Mouse (Mus musculus): ENCODE measurements at regions not wholly inside any gene's neighbourhood (a gene's known extent, or its start where the extent isn't known, plus 50 kb on each side); places are given as distances from the start of the nearest gene placed in this dataset.
A peak's percentile ranks its signal among the peaks of the same experiment; 100 is the strongest.
"Not testable (repeated sequence)": the region's sequence is repeated elsewhere in the genome, so short reads cannot be mapped to it uniquely, and the experiment has no call there.

DNA sequence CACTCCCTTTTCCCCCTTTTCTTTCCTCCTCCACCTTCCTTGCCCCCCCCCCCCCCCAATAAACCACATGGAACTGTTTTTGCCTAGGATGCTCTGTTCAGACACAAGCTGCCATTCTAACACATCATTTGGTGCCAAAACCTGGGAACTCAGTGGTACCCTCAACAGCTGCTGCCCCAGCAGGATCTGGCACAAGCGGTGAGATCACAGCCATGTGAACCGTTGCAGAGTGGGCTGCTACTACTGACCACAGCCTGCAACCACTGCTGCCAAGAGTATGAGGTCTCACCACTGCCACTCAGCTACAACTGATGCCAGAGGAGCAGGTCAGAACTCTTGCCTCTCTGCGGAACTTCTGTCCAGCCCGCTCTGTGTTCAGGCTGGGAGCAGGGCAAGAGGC, 206.2 kb downstream of the Pcsk1 start:
- peak; percentile 6 to 16 for DNase-seq

DNA sequence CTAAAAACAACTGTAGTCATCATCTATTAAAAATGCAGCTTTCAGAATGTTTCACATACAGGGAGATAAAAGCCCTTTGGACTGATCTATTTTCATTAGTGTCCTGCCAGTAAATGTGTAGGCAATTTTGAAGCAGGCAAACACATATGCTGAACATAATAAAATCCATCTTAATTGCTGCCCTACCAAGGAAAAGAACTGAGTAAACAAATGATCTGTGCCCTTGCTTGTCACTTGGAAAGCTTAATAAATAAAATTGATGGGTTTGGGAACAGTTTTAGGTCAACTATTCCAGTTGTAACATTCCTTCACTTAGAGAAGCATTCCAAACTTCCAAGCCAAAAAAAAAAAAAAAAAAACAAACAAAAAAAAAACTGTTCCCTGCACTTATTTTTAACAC, 230.2 kb downstream of the Pcsk1 start:
- DNase-seq: no peak

- no peak for DNase-seq
Observed at GRCm38 (mm10) chr13:75320239-75320638, 230.6 kb downstream of the Pcsk1 start.

DNA sequence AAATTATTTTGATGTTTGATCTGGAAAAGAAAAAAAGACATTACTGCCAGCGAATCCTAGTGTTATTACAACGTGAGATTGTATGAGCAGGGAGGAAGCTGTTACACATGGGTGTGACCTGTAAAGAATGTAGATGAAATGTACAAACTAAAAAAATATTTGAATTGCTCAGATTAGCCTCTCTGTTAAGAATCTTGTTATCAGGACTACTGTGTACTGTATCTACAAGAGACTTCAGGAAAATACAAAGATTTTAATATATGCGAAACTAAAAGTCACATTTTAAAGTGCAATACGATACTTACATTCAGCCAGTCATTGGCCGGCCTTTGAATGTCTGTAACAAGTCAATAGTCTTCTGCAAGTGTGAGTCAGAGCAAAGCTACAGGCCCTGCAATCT, 247.4 kb downstream of the Pcsk1 start:
- no peak for DNase-seq

- DNase-seq: no peak
Observed at GRCm38 (mm10) chr13:75343422-75343821, 253.8 kb downstream of the Pcsk1 start.

- DNase-seq: no peak
Observed at GRCm38 (mm10) chr13:75366723-75367426, 277.2 kb downstream of the Pcsk1 start.

GRCm38 (mm10) chr13:75368249-75368800, 278.7 kb downstream of the Pcsk1 start:
- DNase-seq: no peak

GRCm38 (mm10) chr13:75377100-75377499, 287.5 kb downstream of the Pcsk1 start:
- not testable (repeated sequence) for DNase-seq

GRCm38 (mm10) chr13:75377717-75378116, 288.1 kb downstream of the Pcsk1 start:
- no peak for DNase-seq

DNA sequence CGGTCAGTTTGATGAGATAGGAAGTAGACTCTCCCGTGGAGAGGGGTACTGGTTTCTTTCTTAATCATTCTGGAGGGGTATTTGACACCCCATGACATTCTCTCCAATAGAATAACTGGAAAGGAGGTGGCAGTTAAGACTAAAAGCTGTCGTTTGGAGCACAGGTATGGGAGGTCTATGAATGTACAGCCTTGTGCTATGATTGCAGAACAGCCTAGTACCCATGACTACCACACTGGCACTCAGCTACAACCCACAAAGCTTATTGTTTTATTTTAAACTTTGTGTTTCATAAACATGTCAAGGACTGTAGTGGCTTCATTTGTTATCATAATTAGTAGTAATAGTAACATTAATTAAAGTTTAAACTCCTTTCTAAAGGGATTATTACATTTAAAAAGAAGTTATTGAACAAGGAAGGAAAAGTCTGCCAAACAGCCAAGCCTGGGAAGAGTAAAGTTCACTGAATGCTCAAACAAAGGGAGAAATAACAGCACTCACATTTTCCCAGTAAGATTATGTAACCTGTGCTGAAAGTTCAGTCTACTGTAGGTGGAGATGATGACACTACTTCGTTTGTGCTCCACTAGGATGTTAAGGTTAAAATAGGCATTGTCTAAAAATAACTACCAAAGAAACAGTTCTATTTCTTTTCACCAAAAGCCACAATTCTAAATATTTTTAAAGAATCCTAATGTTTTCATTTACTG, 295.2 kb downstream of the Pcsk1 start:
- DNase-seq: no peak

- DNase-seq: no peak
Observed at GRCm38 (mm10) chr13:75389211-75389610, 299.6 kb downstream of the Pcsk1 start.

GRCm38 (mm10) chr13:75390177-75390576, 300.6 kb downstream of the Pcsk1 start:
- no peak for DNase-seq

- DNase-seq: not testable (repeated sequence)
Observed at GRCm38 (mm10) chr13:75399846-75400245, 306.7 kb upstream of the Ell2 start.

- DNase-seq: no peak
Observed at GRCm38 (mm10) chr13:75420726-75421125, 285.8 kb upstream of the Ell2 start.

- DNase-seq: no peak
Observed at GRCm38 (mm10) chr13:75426971-75427370, 279.6 kb upstream of the Ell2 start.

DNA sequence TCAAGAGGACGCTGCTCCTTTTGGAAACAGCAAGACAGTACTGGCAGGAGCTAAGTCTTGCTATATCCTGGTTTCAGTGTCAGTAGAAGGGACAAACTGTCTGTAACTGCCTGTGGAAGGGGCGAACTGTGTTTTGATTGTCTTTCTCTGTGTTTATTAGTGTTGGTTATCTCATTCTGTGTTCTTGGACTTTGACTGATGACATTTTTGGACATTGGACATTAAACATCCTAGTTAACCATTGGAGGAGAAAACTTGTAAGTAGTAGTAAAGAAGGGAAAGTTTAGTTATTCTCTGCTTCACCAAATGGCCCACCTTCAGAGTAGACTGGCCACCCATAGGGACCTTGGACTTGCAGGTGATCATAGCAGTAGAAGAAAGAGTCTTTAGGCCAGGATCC, 267.4 kb upstream of the Ell2 start:
- no peak for DNase-seq

DNA sequence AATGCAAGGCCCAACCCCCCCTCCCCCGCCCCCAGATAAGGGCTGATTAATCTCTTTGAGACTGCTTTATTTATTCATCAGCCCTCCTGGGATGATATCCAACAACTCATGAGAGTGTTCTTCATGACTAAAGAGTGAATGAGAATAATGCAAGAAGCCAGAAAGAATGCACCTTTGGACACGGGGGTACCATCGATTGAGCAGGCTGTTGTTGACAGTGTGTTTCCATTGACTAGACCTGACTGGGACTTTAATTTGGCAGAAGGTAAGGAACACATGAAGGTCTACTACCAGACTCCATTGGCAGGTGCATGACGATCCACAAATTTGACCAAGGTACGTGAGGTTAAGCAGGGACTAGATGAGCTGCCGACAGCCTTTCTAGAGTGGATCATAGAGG, 266.5 kb upstream of the Ell2 start:
- DNase-seq: no peak

DNA sequence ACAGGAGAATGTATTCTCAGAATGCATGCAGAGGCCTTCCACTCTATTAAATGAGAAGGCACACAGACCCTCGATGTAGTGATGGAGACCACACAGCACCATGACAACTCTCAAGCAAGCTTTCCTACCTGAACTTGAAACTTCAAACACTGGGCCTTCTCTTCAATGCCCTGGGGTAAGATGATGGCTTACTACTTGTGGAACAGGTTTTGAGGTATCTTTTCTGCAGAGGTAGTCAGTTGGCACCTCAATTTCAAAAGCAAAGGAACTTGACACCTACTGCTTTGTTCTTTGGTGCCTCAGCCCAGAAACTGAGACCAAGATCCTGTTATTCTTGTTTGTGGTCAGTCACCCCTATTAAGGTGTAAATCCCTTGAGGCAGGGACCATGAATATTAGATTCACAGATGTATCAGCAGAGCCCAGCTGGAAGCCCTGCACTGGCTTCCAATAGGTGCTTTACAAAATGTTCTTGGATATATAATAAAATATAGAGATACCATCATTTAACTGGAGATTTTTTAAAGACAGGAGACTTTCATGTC, 246.2 kb upstream of the Ell2 start:
- DNase-seq: no peak

DNA sequence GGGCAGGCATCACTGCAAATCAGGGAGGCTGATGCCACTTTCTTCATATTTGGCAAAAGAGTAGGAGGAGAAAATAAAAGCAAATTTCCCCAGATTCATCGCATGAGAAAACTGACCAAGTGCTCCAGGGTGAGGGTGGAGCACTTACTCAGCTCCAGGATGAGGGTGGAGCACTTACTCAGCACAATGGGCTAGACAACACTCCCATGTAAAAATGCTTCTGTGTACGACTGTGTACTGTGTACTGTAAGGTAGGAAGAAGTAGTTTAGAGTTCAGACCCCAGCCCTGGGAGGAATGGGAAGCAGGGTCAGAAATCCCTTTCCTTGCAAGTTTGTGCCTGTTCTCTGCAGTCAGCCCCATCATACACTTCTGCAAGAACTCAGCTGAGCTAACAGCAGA, 245.3 kb upstream of the Ell2 start:
- DNase-seq: no peak

GRCm38 (mm10) chr13:75467225-75467624, 239.3 kb upstream of the Ell2 start:
- DNase-seq: no peak

DNA sequence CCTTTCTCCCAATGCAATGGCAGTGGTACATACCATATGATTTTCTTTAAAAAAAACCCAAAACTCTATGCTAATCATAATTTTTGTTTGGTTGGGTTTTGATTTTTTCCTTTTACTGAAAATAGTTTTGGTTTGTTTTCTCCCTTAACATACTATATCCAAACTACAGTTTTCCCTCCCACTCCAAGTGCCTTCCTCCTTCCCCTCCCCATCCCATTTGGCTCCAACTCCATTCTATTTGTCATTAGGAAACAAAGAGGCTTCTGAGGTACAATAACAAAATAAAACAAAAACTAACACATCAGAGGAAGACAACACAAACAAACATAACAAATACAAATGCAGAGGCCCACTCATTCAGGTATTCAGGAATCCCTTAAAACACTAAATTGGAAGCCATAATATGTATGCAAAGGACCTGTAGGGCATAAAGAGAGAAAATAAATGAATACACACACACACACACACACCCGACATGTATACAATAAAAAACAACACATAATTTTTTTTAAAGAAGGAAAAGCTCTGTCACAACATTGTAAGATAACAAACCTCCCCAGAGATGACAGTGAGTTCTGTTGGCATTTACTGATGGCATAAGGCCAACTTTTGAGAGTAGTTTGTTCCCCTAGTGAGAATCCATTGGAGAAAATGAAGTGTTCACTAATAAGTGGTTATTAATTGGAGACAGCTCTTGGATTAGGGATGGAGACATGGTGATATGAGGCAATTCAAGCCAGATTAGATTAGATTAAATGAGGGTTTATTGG, 230.5 kb upstream of the Ell2 start:
- no peak for DNase-seq

DNA sequence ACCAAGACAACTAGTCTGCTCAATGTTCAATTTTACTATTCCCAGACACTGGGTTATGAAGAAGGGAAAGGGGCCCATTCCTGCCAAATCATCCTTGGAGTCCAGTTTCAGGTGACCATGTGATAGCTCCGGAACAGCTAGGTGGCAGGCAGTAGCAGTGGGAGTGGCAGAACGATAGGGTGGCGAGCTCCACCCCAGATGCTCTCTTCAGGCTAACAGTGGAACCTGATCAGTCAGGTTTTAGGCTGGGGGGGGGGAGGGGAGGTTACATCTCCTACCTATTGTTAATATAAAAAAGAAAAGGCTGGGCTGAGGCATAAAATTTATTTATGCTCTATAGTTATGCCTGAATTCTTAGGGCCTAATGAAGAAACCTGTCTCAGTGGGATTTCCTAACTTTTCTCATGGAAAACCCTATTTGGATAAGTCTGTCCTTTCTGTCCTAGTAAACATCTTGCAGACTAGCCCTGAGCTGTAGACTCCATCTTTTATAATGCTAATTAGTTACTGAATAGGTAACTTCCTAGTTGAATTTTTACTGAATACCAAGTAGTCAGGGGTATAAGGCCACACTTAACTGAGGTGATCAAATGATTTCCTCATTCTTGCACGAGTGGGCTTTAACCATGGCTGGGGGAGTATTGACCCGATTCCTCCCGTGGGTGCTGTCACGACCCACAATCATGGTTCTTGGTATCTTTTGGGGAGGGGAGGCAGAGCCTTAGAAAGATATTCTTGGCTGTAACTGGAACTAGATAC, 223.2 kb upstream of the Ell2 start:
- not testable (repeated sequence) for DNase-seq
